Mouse (Mus musculus) myocyte (in vitro differentiated cells): ENCODE measurements at regions not wholly inside any gene's neighbourhood (a gene's known extent, or its start where the extent isn't known, plus 50 kb on each side); places are given as distances from the start of the nearest gene placed in this dataset.

Source experiments
- H3K27me3 ChIP-seq: one replicate; pipeline ENCODE4 v1.6.1; 2011; ENCODE audit not compliant: control insufficient read depth, insufficient read depth, insufficient read length
- H3K36me3 ChIP-seq: one replicate; pipeline ENCODE4 v1.6.1; 2011; ENCODE audit not compliant: control insufficient read depth, insufficient read depth
- H3K4me2 ChIP-seq: one replicate; pipeline ENCODE4 v1.6.1; 2011; ENCODE audit warnings: low read depth, control low read depth
- H3K4me3 ChIP-seq: one replicate; pipeline ENCODE4 v1.5.1; 2011; ENCODE audit warnings: mild to moderate bottlenecking, control low read depth, moderate library complexity
- H3K79me2 ChIP-seq: one replicate; pipeline ENCODE4 v1.6.1; 2011; ENCODE audit not compliant: control insufficient read depth, insufficient read depth
- H3ac ChIP-seq: one replicate; pipeline ENCODE4 v1.6.1; 2011; ENCODE audit not compliant: control insufficient read depth, insufficient read length
- CEBPB ChIP-seq: IDR thresholded peaks from 2 replicates; pipeline ENCODE4 v1.6.1; 2011; ENCODE audit warnings: mild to moderate bottlenecking, moderate library complexity; ENCODE audit not compliant: poor library complexity, insufficient read depth, severe bottlenecking
- E2F4 ChIP-seq: IDR thresholded peaks from one replicate; pipeline ENCODE4 v1.6.1; 2011; ENCODE audit warnings: mild to moderate bottlenecking, control low read depth, moderate library complexity; ENCODE audit not compliant: insufficient read depth
- MAX ChIP-seq: IDR thresholded peaks from one replicate; pipeline ENCODE4 v1.6.1; 2011; ENCODE audit warnings: low read depth, mild to moderate bottlenecking, control low read depth
- MYOD1 ChIP-seq, 3 experiments: IDR thresholded peaks; one replicate each; pipeline ENCODE4 v1.6.1; 2011; ENCODE audit warnings: control low read depth in 2 of 3, low read depth in 2 of 3, mild to moderate bottlenecking in 2 of 3, moderate library complexity in 1 of 3; ENCODE audit not compliant: insufficient read length in 2 of 3, control insufficient read depth in 1 of 3
- MYOG ChIP-seq, 3 experiments: IDR thresholded peaks; one replicate each; pipeline ENCODE4 v1.6.1; 2011; ENCODE audit warnings: control low read depth in 2 of 3, low read depth in 2 of 3, mild to moderate bottlenecking in 2 of 3; ENCODE audit not compliant: insufficient read length in 2 of 3, control insufficient read depth in 1 of 3, insufficient read depth in 1 of 3
- POLR2A ChIP-seq: IDR thresholded peaks from one replicate; pipeline ENCODE4 v1.6.1; 2011; ENCODE audit warnings: low read depth, mild to moderate bottlenecking, control low read depth, moderate library complexity; ENCODE audit not compliant: insufficient read length
- POLR2AphosphoS2 ChIP-seq: IDR thresholded peaks from one replicate; pipeline ENCODE4 v1.6.1; 2011; ENCODE audit warnings: low read depth, control low read depth; ENCODE audit not compliant: insufficient read length
- REST ChIP-seq: IDR thresholded peaks from one replicate; pipeline ENCODE4 v1.6.1; 2011; ENCODE audit warnings: mild to moderate bottlenecking, control low read depth, moderate library complexity; ENCODE audit not compliant: insufficient read depth, insufficient read length
- SRF ChIP-seq: IDR thresholded peaks from one replicate; pipeline ENCODE4 v1.6.1; 2011; ENCODE audit warnings: low read depth; ENCODE audit not compliant: control insufficient read depth, insufficient read length
- TCF12 ChIP-seq: IDR thresholded peaks from one replicate; pipeline ENCODE4 v1.6.1; 2011; ENCODE audit warnings: mild to moderate bottlenecking, control low read depth; ENCODE audit not compliant: poor library complexity, insufficient read depth, severe bottlenecking
- TCF3 ChIP-seq: IDR thresholded peaks from one replicate; pipeline ENCODE4 v1.6.1; 2011; ENCODE audit warnings: low read depth, control low read depth; ENCODE audit not compliant: insufficient read length
- USF1 ChIP-seq: IDR thresholded peaks from one replicate; pipeline ENCODE4 v1.6.1; 2011; ENCODE audit warnings: low read depth, mild to moderate bottlenecking, control low read depth, moderate library complexity

DNA sequence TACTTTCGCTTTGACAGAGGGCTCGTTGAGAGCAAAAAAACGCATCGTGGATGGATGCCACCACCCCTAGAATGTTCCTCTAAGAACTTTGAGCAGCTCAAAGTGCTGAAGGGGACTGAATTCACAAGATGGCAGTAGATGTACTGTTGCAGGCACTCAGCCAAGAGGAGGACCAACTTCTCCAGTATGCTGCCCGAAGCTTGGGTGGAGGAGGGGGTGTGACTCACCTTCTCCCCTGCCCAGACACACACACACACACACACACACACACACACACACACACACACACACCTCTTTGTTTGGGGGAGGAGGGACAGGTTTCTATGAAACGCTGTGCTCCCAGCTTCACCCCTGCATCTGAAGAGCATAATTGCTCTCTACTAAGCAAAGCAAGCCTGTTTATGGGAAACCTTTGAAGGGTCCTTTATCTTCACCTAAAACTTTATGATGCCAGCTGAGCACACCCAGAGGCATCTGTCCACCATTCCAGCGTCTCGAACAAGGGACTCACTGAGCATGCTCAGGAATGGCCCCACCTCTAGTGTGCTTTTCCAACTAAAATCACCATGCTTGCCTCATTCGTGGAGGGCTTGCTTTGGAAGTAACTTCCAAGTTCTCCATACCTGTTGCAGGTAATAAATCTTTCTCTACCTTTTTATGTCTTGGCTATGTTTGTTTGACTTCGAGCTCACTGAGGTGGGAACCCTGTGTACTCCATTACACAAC, 126.8 kb upstream of the Rreb1 start:
- H3K36me3 ChIP-seq: no peaks in the 10 kb centered on the region
- no peak overlapping the region for H3ac ChIP-seq
- H3K79me2 ChIP-seq: no peaks in the 10 kb centered on the region
- TF ChIP-seq MYOG (IDR thresholded peaks at IDR 0.05; ENCODE audit: control insufficient read depth in 1 of 3, insufficient read depth in 1 of 3, insufficient read length in 2 of 3, low read depth in 2 of 3): no peak
- TF ChIP-seq POLR2AphosphoS2: no peak
- TF ChIP-seq REST: no peak
- no peak for TF ChIP-seq TCF3
- TF ChIP-seq MAX: no peak
- TF ChIP-seq POLR2A: no peak
- no peak for TF ChIP-seq E2F4
- TF ChIP-seq TCF12: no peak
- TF ChIP-seq SRF: no peak
- no peak for TF ChIP-seq MYOD1 (IDR thresholded peaks at IDR 0.05; ENCODE audit: control insufficient read depth in 1 of 3, insufficient read length in 2 of 3, low read depth in 2 of 3)
- no peak for TF ChIP-seq USF1
- TF ChIP-seq CEBPB: no peak
- H3K4me2 ChIP-seq: peak overlapping the region; percentile 33
- H3K4me3 ChIP-seq: no peak overlapping the region
- H3K27me3 ChIP-seq: no peaks in the 10 kb centered on the region

DNA sequence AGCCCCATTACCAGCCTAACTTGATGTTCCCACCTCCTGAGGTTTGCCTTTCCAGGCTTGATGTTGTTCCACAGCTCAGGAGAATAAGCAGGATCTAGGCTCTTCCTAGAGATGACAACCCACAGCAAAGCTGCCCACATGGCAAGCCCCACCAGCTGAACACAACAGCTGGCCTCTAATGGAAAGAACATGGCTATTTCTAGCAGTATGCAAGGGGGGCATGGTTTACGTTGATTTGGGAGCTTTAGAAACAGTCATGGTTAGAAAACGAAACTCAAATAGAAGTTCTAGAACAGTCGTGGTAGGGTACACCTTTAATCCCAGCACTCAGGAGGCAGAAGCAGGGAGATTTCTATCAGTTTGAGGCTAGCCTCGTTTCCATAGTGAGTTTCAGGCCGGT, 123.5 kb upstream of the Rreb1 start:
- no peak overlapping the region for H3K4me3 ChIP-seq
- H3K79me2 ChIP-seq: no peaks in the 10 kb centered on the region
- H3K4me2 ChIP-seq: no peak overlapping the region
- no peak for TF ChIP-seq POLR2AphosphoS2
- TF ChIP-seq USF1: no peak
- no peak for TF ChIP-seq CEBPB
- TF ChIP-seq MAX: no peak
- TF ChIP-seq MYOG (IDR thresholded peaks at IDR 0.05; ENCODE audit: control insufficient read depth in 1 of 3, insufficient read depth in 1 of 3, insufficient read length in 2 of 3, low read depth in 2 of 3): peak in 1 of 3 experiments; percentile 78
- TF ChIP-seq MYOD1 (IDR thresholded peaks at IDR 0.05; ENCODE audit: control insufficient read depth in 1 of 3, insufficient read length in 2 of 3, low read depth in 2 of 3): peak; percentile 58 to 85 (median 75)
- TF ChIP-seq REST: no peak
- no peak overlapping the region for H3ac ChIP-seq
- H3K27me3 ChIP-seq: no peaks in the 10 kb centered on the region
- no peaks in the 10 kb centered on the region for H3K36me3 ChIP-seq

DNA sequence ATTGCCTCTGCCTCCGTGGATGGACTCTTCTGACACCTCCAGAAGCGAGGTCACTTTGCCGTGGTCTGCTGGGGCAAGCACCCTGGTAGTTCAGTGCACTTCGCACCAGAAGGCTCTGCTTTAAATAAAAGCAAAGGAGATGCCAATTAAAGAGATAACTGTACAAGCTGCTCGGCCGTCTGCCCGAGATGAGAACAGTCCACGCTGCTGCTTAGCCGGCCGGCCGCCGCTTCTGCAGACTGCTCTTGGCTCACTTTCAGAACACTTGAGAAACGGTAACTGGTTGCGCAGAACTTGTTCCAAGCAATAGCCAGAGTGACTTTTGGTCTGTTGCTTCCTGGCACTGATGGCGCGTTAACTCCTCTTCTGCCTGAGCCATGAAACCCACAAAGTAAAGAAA, 121.0 kb upstream of the Rreb1 start:
- Histone ChIP-seq H3K4me2 (peak overlapping the region; percentile 62), H3K36me3 (no peaks in the 10 kb centered on the region), H3K27me3 (no peaks in the 10 kb centered on the region), H3ac (no peak overlapping the region), H3K4me3 (no peak overlapping the region), H3K79me2 (no peaks in the 10 kb centered on the region)
- no peak for TF ChIP-seq CEBPB
- no peak for TF ChIP-seq TCF12
- no peak for TF ChIP-seq SRF
- no peak for TF ChIP-seq USF1
- no peak for TF ChIP-seq TCF3
- no peak for TF ChIP-seq MYOD1 (IDR thresholded peaks at IDR 0.05; ENCODE audit: control insufficient read depth in 1 of 3, insufficient read length in 2 of 3, low read depth in 2 of 3)
- TF ChIP-seq REST: no peak
- TF ChIP-seq POLR2AphosphoS2: no peak
- TF ChIP-seq POLR2A: no peak
- no peak for TF ChIP-seq MAX
- no peak for TF ChIP-seq E2F4
- TF ChIP-seq MYOG (IDR thresholded peaks at IDR 0.05; ENCODE audit: control insufficient read depth in 1 of 3, insufficient read depth in 1 of 3, insufficient read length in 2 of 3, low read depth in 2 of 3): no peak

DNA sequence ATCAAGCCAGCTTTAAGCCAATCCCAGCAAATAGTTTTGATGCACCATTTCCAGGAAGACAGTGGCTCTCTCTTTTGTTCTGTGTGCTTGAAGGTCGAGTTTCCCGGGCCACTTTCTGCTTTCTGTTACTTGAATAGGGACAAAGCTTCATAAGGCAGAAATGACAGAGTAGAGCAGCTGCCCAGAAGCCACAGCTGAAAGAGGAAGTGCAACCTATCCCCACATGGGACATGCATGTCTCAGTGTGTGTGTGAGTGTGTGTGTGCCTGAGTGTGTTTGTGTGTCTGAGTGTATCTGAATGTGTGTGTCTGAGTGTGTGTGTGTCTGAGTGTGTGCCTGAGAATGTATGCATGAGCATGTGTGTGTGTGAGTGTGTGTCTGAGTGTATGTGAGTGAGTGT, 120.2 kb upstream of the Rreb1 start:
- Histone ChIP-seq H3K79me2 (no peaks in the 10 kb centered on the region), H3K4me3 (no peak overlapping the region), H3ac (no peak overlapping the region), H3K27me3 (no peaks in the 10 kb centered on the region), H3K4me2 (peak overlapping the region; percentile 62), H3K36me3 (no peaks in the 10 kb centered on the region)
- TF ChIP-seq E2F4: no peak
- peak; percentile 30 to 80 (median 44) for TF ChIP-seq MYOG (IDR thresholded peaks at IDR 0.05; ENCODE audit: control insufficient read depth in 1 of 3, insufficient read depth in 1 of 3, insufficient read length in 2 of 3, low read depth in 2 of 3)
- TF ChIP-seq USF1: no peak
- TF ChIP-seq TCF3: peak; percentile 53
- peak; percentile 25 for TF ChIP-seq TCF12
- TF ChIP-seq MYOD1 (IDR thresholded peaks at IDR 0.05; ENCODE audit: control insufficient read depth in 1 of 3, insufficient read length in 2 of 3, low read depth in 2 of 3): peak; percentile 77 to 96 (median 95)
- no peak for TF ChIP-seq MAX
